ENCODE assay signal across 10 mouse cellular contexts in genomic region chr9:72665517-72665916, GRCm38 (mm10). TPM values are rescaled to one million over a fixed set of nuclear protein-coding genes. Genes with fewer than 3 reads are reported as not detected.
A peak's percentile ranks its signal among the peaks of the same experiment; 100 is the strongest.
DNase-seq lines count a peak whose midpoint lies in the region; ATAC-seq and TF ChIP-seq lines count a peak whose summit lies in the region.
"Had no signal": no experiment of that assay in that cellular context is flagged by ENCODE, and none has a peak within 500 bp of the region (broad histone marks: within the 10 kb centered on the region; RNA-seq: fewer than 3 reads in every experiment).

No protein-coding gene starts in this region.

- peak overlapping the region; percentile 93 for H3K4me2 ChIP-seq in hindbrain, embryonic 12.5 days (replicated peaks)

- WGBS in hindbrain, embryonic 12.5 days, result 37% methylated on average over 7 of the region's 7 CpGs
- 50% methylated on average over 7 of the region's 7 CpGs for WGBS in midbrain, embryonic 10.5 days

- H3K27me3 ChIP-seq in hindbrain, embryonic 12.5 days, result no peaks in the 10 kb centered on the region
- H3K27me3 ChIP-seq in midbrain, embryonic 10.5 days (ENCODE audit: low read depth, poor library complexity, severe bottlenecking), result no peaks in the 10 kb centered on the region

- intact Hi-C loops in gastrocnemius, adult 2 months (cut with DNase I), result loop anchor here (10.0 kb wide), 1 partner anchor 211 kb away; no protein-coding TSS in a partner anchor

- H3K9me3 ChIP-seq in hindbrain, embryonic 12.5 days (replicated peaks), result no peaks in the 10 kb centered on the region
- H3K9me3 ChIP-seq in midbrain, embryonic 10.5 days (replicated peaks), result no peaks in the 10 kb centered on the region

- peaks cover 34% of the 10 kb centered on the region for H3K36me3 ChIP-seq in hindbrain, embryonic 12.5 days
- H3K36me3 ChIP-seq in midbrain, embryonic 10.5 days, result peaks cover 65% of the 10 kb centered on the region

- H3K27ac ChIP-seq in gastrocnemius, adult 2 months, result peak overlapping the region; percentile 100
- peak overlapping the region; percentile 99 for H3K27ac ChIP-seq in hindbrain, embryonic 12.5 days
- H3K27ac ChIP-seq in midbrain, embryonic 10.5 days (replicated peaks), result peak overlapping the region; percentile 46; the same call in 1 of the 2 replicates

- no peak for ATAC-seq in hindbrain, embryonic 12.5 days (ENCODE audit: low FRiP score)
- no peak for ATAC-seq in erythroid progenitor cell, adult 5-6 weeks (replicated peaks; ENCODE audit: low FRiP score, poor library complexity, severe bottlenecking)

- 0 out of 2 replicates have a peak overlapping the region, but pooled peaks have one; percentile 100 for H3K9ac ChIP-seq in hindbrain, embryonic 12.5 days

- peaks cover 43% of the 10 kb centered on the region for H3K4me1 ChIP-seq in hindbrain, embryonic 12.5 days
- H3K4me1 ChIP-seq in midbrain, embryonic 10.5 days, result peaks cover 54% of the 10 kb centered on the region

- TF ChIP-seq CTCF in gastrocnemius, adult 2 months (IDR thresholded peaks at IDR 0.05), result no peak

- peak overlapping the region; percentile 95 for H3K4me3 ChIP-seq in gastrocnemius, adult 2 months
- peak overlapping the region; percentile 96 for H3K4me3 ChIP-seq in hindbrain, embryonic 12.5 days
- H3K4me3 ChIP-seq in midbrain, embryonic 10.5 days, result peak overlapping the region; percentile 97

- no peak for DNase-seq in gastrocnemius, adult 2 months
- DNase-seq in gastrocnemius, postnatal 25 days, result no peak
- DNase-seq in R1 (ENCODE audit: low read depth, low spot score), result peak; percentile 84
- DNase-seq in midbrain, embryonic 10.5 days (ENCODE audit: low spot score), result no peak
- no peak for DNase-seq in cerebellum, adult 11 months
- no peak for DNase-seq in spleen, postnatal 10 days (ENCODE audit: low spot score in 2 of 2)
- DNase-seq: cerebellum, adult 11-12 months; thymus, postnatal 36 days had no signal

RNA-seq across cellular contexts. Expression of gene Nedd4, which starts 3.4 kb away (rescaled TPM):
- total RNA-seq in gastrocnemius, adult 2 months (2021), result 100 to 1,000 TPM; 273 to 325 TPM
- total RNA-seq in gastrocnemius, postnatal 25 days (2021), result 100 to 1,000 TPM; 238 to 268 TPM
- 704 and 727 TPM in 2 replicates for polyA plus RNA-seq in hindbrain, embryonic 12.5 days (2016; fragmentation: Nextera tagmentation; extraction: Ambion mirVana)
- 605 and 682 TPM in 2 replicates for polyA plus RNA-seq in midbrain, embryonic 10.5 days (2016; fragmentation: Nextera tagmentation; extraction: Ambion mirVana)
- total RNA-seq in erythroid progenitor cell, adult 5-6 weeks (2015; ENCODE audit: low replicate concordance), result 47.8 and 53.0 TPM in 2 replicates
- 52.5 and 67.9 TPM in 2 replicates for total RNA-seq in erythroid progenitor cell, adult 5-6 weeks (2017; ENCODE audit: low replicate concordance)

Comparison
In these comparisons a context has a peak if more than half of its experiments do, and no peak if none do; other contexts are left out.
1. H3K27ac ChIP-seq: peak in every context shown above with its lines; median percentile 100 in gastrocnemius, adult 2 months; 99 in hindbrain, embryonic 12.5 days; 46 in midbrain, embryonic 10.5 days.